Mouse (Mus musculus) stomach, postnatal 0 days (tissue): ENCODE results near the gene Sec14l1. TPM values are rescaled to one million over a fixed set of nuclear protein-coding genes. Genes with fewer than 3 reads are reported as not detected.
"Not testable (repeated sequence)": the region's sequence is repeated elsewhere in the genome, so short reads cannot be mapped to it uniquely, and the experiment has no call there.

Experiments used
- ATAC-seq: fragments of 200-750 bp; cut with Nextera tagmentation; 2 replicates; pipeline ENCODE4 v1.8.0; 2017; ENCODE audit not compliant: low FRiP score, low TSS enrichment
- DNase-seq: peaks from one replicate; pipeline ENCODE4 v3.0.0-alpha.2; 2016; ENCODE audit warnings: low spot score
- H3K27ac ChIP-seq: fragments of 300-500 bp; sonication (generic); replicated peaks from 2 replicates; pipeline ENCODE4 v1.5.1; 2014; ENCODE audit warnings: mild to moderate bottlenecking, control low read depth
- H3K27me3 ChIP-seq: fragments of 300-500 bp; sonication (generic); 2 replicates; pipeline ENCODE4 v1.6.1; 2014; ENCODE audit warnings: low read length; ENCODE audit not compliant: control insufficient read depth, insufficient read depth
- H3K36me3 ChIP-seq: fragments of 300-500 bp; sonication (generic); 2 replicates; pipeline ENCODE4 v1.6.1; 2014; ENCODE audit warnings: low read length, mixed read lengths; ENCODE audit not compliant: control insufficient read depth, insufficient read depth
- H3K4me1 ChIP-seq: fragments of 300-500 bp; sonication (generic); replicated peaks from 2 replicates; pipeline ENCODE4 v1.6.1; 2014; ENCODE audit warnings: antibody characterized with exemption; ENCODE audit not compliant: control insufficient read depth, insufficient read depth
- H3K4me2 ChIP-seq: fragments of 300-500 bp; sonication (generic); replicated peaks from 2 replicates; pipeline ENCODE4 v1.6.1; 2014; ENCODE audit warnings: low read depth, mild to moderate bottlenecking, control low read depth, moderate library complexity
- H3K4me3 ChIP-seq: fragments of 300-500 bp; sonication (generic); 2 replicates; pipeline ENCODE4 v1.5.1; 2014; ENCODE audit warnings: low read depth, low read length, control low read depth
- H3K9ac ChIP-seq: fragments of 300-500 bp; sonication (generic); 2 replicates; pipeline ENCODE4 v1.6.1; 2014; ENCODE audit warnings: mild to moderate bottlenecking, low read length, control low read depth, mixed read lengths
- H3K9me3 ChIP-seq: fragments of 300-500 bp; sonication (generic); 2 replicates; pipeline ENCODE4 v1.6.1; 2016; ENCODE audit warnings: low read length; ENCODE audit not compliant: control insufficient read depth
- CTCF ChIP-seq: IDR thresholded peaks from 2 replicates; pipeline ENCODE4 v1.5.1; 2016; ENCODE audit warnings: antibody characterized with exemption, low read depth, mild to moderate bottlenecking, moderate library complexity
- EP300 ChIP-seq: optimal IDR thresholded peaks from 2 replicates; pipeline ENCODE3; 2016; ENCODE audit warnings: antibody characterized with exemption
- WGBS: fragments of 180-500 bp; shearing (Covaris S2); extraction: QIAGEN DNeasy Blood & Tissue Kit; methylation state at CpG from one replicate; pipeline ENCODE4 v1.1.7; 2014; 5-methylcytosine and 5-hydroxymethylcytosine counted together
- polyA plus RNA-seq: library from polyadenylated mRNA; unstranded; fragments of >200 nt; fragmentation: Nextera tagmentation; extraction: Ambion mirVana; gene quantifications from 2 replicates; pipeline ENCODE4 v1.2.1, GENCODE M21; 2015

Gene Sec14l1
- polyA plus RNA-seq, 1 experiment from 2014 or later: 28.4 TPM

- 43% methylated on average over 19 of the region's 19 CpGs for WGBS
Measured at GRCm38 (mm10) chr11:117083052-117083881, 31.7 kb upstream of the Sec14l1 start.

DNA sequence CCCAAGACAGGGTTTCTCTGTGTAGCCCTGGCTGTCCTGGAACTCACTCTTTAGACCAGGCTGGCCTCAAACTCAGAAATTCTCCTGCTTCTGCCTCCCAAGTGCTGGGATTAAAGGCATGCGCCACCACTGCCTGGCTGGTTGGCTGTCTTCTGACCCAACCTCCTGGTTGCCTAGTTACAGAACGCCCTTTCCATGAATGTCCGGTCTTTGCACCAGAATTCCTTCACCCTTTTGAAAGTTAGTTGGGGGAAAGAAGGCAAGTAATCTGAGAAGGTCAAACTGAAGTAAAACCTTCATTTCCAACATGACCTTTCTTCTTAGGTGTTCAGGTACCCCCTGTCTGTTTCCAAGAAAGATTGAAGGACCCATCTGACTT, 31.1 kb upstream of the Sec14l1 start:
- Histone ChIP-seq H3K27ac (peak overlapping the region; percentile 63), H3K36me3 (peaks cover 11% of the 10 kb centered on the region; the same call in 1 of the 2 replicates)
- ATAC-seq, H3K9me3 ChIP-seq, H3K4me1 ChIP-seq, H3K4me3 ChIP-seq, H3K4me2 ChIP-seq, H3K9ac ChIP-seq, H3K27me3 ChIP-seq, DNase-seq: not testable (repeated sequence)
- WGBS: 93% methylated on average over 3 of the region's 3 CpGs

More at GRCm38 (mm10) chr11:117083052-117083881, 31.7 kb upstream of the Sec14l1 start:
- Histone ChIP-seq H3K9ac (no peak overlapping the region), H3K36me3 (peaks cover 11% of the 10 kb centered on the region; the same call in 1 of the 2 replicates), H3K27me3 (no peaks in the 10 kb centered on the region), H3K4me2 (no peak overlapping the region), H3K27ac (peak overlapping the region; percentile 77), H3K4me3 (no peak overlapping the region), H3K9me3 (no peaks in the 10 kb centered on the region), H3K4me1 (peaks cover 5% of the 10 kb centered on the region; the same call in 1 of the 2 replicates)
- DNase-seq (peak; percentile 54), ATAC-seq (peak; percentile 44)
- TF ChIP-seq EP300: peak; percentile 33
- no peak for TF ChIP-seq CTCF

DNA sequence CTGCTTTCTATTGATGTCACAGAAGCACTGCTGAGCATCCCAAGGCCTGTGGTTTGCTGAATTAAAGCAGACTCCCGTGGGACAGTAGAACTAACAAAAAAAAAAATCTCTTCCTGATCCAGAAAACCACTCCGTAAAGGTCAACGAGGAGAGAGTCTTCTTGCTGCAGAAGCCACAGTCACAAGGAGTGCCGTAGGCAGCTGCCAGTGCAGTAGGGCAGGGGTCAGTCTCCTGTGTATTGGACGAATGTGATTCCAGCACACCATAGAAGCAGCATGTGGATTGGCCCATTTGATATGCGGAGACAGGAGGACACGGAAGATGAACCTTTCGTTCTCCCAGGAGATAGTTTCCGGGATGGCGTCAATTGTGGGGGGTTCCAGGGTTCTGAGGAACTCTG, 28.8 kb upstream of the Sec14l1 start:
- no peak for ATAC-seq
- DNase-seq: no peak
- TF ChIP-seq EP300 (no peak), CTCF (no peak)
- H3K27ac ChIP-seq: no peak overlapping the region
- no peak overlapping the region for H3K4me2 ChIP-seq
- 87% methylated on average over 10 of the region's 10 CpGs for WGBS
- H3K4me3 ChIP-seq: no peak overlapping the region
- H3K4me1 ChIP-seq: peaks cover 5% of the 10 kb centered on the region; the same call in 1 of the 2 replicates
- no peaks in the 10 kb centered on the region for H3K9me3 ChIP-seq
- no peaks in the 10 kb centered on the region for H3K27me3 ChIP-seq
- H3K9ac ChIP-seq: no peak overlapping the region
- no peaks in the 10 kb centered on the region for H3K36me3 ChIP-seq

GRCm38 (mm10) chr11:117087036-117087799, 27.8 kb upstream of the Sec14l1 start:
- Histone ChIP-seq H3K27me3 (no peaks in the 10 kb centered on the region), H3K9ac (no peak overlapping the region), H3K4me3 (no peak overlapping the region), H3K9me3 (no peaks in the 10 kb centered on the region), H3K4me1 (peaks cover 7% of the 10 kb centered on the region; the same call in 1 of the 2 replicates), H3K36me3 (no peaks in the 10 kb centered on the region), H3K4me2 (no peak overlapping the region), H3K27ac (peak overlapping the region; percentile 40)
- DNase-seq: no peak
- 57% methylated on average over 9 of the region's 9 CpGs for WGBS
- no peak for ATAC-seq
- no peak for TF ChIP-seq CTCF
- no peak for TF ChIP-seq EP300

DNA sequence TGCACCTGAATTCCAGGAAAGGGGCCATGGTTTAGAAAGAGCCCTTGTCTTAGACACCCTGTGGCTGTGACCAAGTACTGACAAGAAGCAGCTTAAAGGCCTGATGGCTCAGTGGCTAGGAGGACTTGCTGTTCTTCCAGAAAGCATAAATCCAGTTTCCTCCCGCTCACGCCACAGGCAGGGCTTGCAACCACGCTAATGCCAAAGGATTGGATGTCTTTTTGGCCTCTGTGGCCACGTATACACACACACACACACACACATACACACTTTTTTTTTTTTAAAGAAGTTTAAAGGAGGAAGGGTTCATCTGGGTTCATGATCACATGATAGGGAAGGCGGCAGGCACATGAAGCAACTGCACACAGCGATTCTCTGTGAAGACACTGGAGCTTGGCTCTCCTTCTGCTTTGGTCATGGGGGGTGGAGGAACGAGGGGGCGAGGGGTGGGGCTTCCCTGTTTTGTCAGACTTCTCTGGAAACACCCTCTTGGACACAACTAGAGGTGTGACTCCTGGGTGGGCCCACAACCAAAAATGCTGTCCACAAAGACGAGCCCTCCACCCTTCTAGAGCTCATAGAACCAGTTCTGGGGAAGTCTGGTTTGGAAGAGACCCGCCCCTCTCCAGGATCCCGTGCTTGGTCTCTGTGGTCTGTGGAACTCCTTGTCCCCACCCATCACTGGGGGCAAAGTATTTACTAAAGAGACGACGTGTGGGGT, 26.5 kb upstream of the Sec14l1 start:
- Histone ChIP-seq H3K9me3 (no peaks in the 10 kb centered on the region), H3K27me3 (no peaks in the 10 kb centered on the region), H3K27ac (0 out of 2 replicates have a peak overlapping the region, but pooled peaks have one; percentile 3), H3K36me3 (no peaks in the 10 kb centered on the region), H3K4me2 (no peak overlapping the region), H3K4me3 (no peak overlapping the region), H3K4me1 (peaks cover 6% of the 10 kb centered on the region; the same call in 1 of the 2 replicates), H3K9ac (no peak overlapping the region)
- ATAC-seq (no peak; the same call in 1 of the 2 replicates), DNase-seq (no peak)
- 53% methylated on average over 13 of the region's 13 CpGs for WGBS
- TF ChIP-seq EP300 (no peak), CTCF (no peak)
